Comparison of ENCODE assay signal across 11 mouse cellular contexts in genomic region chr6:88832663-88833062, GRCm38 (mm10). TPM values are rescaled to one million over a fixed set of nuclear protein-coding genes. Genes with fewer than 3 reads are reported as not detected.
DNase-seq lines count a peak whose midpoint lies in the region; ATAC-seq and TF ChIP-seq lines count a peak whose summit lies in the region.
"Had no signal": no experiment of that assay in that cellular context is flagged by ENCODE, and none has a peak within 500 bp of the region (broad histone marks: within the 10 kb centered on the region; RNA-seq: fewer than 3 reads in every experiment).

No protein-coding gene starts in this region.

- H3K9ac ChIP-seq in midbrain, embryonic 12.5 days (replicated peaks), result no peak overlapping the region
- H3K9ac ChIP-seq in midbrain, embryonic 15.5 days, result no peak overlapping the region
- H3K9ac ChIP-seq in forebrain, embryonic 12.5 days, result no peak overlapping the region

- intact Hi-C loops in gastrocnemius, adult 2 months (cut with DNase I), result no loop called here
- intact Hi-C loops in left cerebral cortex, postnatal 10 days (cut with DNase I), result no loop called here

- no peak for DNase-seq in gastrocnemius, adult 2 months
- DNase-seq in gastrocnemius, adult 8-10 months (ENCODE audit: low spot score in 2 of 2), result no peak
- DNase-seq in left cerebral cortex, postnatal 10 days (ENCODE audit: extremely low spot score in 1 of 2, low spot score in 2 of 2), result no peak
- no peak for DNase-seq in right cerebral cortex, postnatal 4 days
- DNase-seq: kidney, adult 18-20 months had no signal

- ATAC-seq in midbrain, embryonic 12.5 days (ENCODE audit: low FRiP score, low read depth), result 0 out of 2 replicates have a peak, but pooled peaks have one; percentile 42
- no peak for ATAC-seq in midbrain, embryonic 15.5 days (replicated peaks)
- 0 out of 2 replicates have a peak, but pooled peaks have one; percentile 39 for ATAC-seq in forebrain, embryonic 12.5 days (ENCODE audit: low FRiP score)
- ATAC-seq: activated CD4-positive, CD25-positive, alpha-beta regulatory T cell, adult 4 months had no signal

- H3K36me3 ChIP-seq in midbrain, embryonic 12.5 days, result peaks cover 23% of the 10 kb centered on the region
- peaks cover 5% of the 10 kb centered on the region for H3K36me3 ChIP-seq in midbrain, embryonic 15.5 days (replicated peaks)
- H3K36me3 ChIP-seq in forebrain, embryonic 12.5 days (replicated peaks), result peaks cover 17% of the 10 kb centered on the region
- peaks cover 23% of the 10 kb centered on the region; the same call in 1 of the 2 replicates for H3K36me3 ChIP-seq in macrophage (ENCODE audit: inconsistent target)

- H3K79me2 ChIP-seq in macrophage (ENCODE audit: inconsistent target), result no peaks in the 10 kb centered on the region

- H3K4me2 ChIP-seq in midbrain, embryonic 12.5 days (replicated peaks), result no peak overlapping the region
- H3K4me2 ChIP-seq in midbrain, embryonic 15.5 days, result no peak overlapping the region
- no peak overlapping the region for H3K4me2 ChIP-seq in forebrain, embryonic 12.5 days

- 0 out of 2 replicates have a peak overlapping the region, but pooled peaks have one; percentile 32 for H3K27ac ChIP-seq in gastrocnemius, adult 2 months
- H3K27ac ChIP-seq in midbrain, embryonic 12.5 days (replicated peaks), result no peak overlapping the region
- H3K27ac ChIP-seq in midbrain, embryonic 15.5 days, result no peak overlapping the region
- no peak overlapping the region for H3K27ac ChIP-seq in forebrain, embryonic 12.5 days
- H3K27ac ChIP-seq in macrophage, result 0 out of 2 replicates have a peak overlapping the region, but pooled peaks have one; percentile 5

- 75% methylated on average over 5 of the region's 5 CpGs for WGBS in midbrain, embryonic 12.5 days
- WGBS in midbrain, embryonic 15.5 days, result 65% methylated on average over 5 of the region's 5 CpGs
- 74% methylated on average over 5 of the region's 5 CpGs for WGBS in forebrain, embryonic 12.5 days
- WGBS in macrophage (ENCODE audit: missing documents), result 81% methylated on average over 5 of the region's 5 CpGs

- TF ChIP-seq CTCF in gastrocnemius, adult 2 months (IDR thresholded peaks at IDR 0.05), result no peak

- H3K27me3 ChIP-seq in midbrain, embryonic 12.5 days, result peaks cover 6% of the 10 kb centered on the region
- no peaks in the 10 kb centered on the region for H3K27me3 ChIP-seq in midbrain, embryonic 15.5 days (replicated peaks)
- no peaks in the 10 kb centered on the region for H3K27me3 ChIP-seq in forebrain, embryonic 12.5 days

- H3K4me3 ChIP-seq in gastrocnemius, adult 2 months, result no peak overlapping the region
- H3K4me3 ChIP-seq in midbrain, embryonic 12.5 days, result no peak overlapping the region
- no peak overlapping the region for H3K4me3 ChIP-seq in midbrain, embryonic 15.5 days
- no peak overlapping the region for H3K4me3 ChIP-seq in forebrain, embryonic 12.5 days (replicated peaks)
- no peak overlapping the region for H3K4me3 ChIP-seq in macrophage (ENCODE audit: inconsistent target)

- H3K9me3 ChIP-seq in midbrain, embryonic 12.5 days, result no peaks in the 10 kb centered on the region
- no peaks in the 10 kb centered on the region for H3K9me3 ChIP-seq in midbrain, embryonic 15.5 days
- H3K9me3 ChIP-seq in forebrain, embryonic 12.5 days, result no peaks in the 10 kb centered on the region
- H3K9me3 ChIP-seq: megakaryocyte, embryonic 14.5 days had no signal

- H3K4me1 ChIP-seq in midbrain, embryonic 12.5 days, result no peaks in the 10 kb centered on the region
- H3K4me1 ChIP-seq in midbrain, embryonic 15.5 days, result peaks cover 5% of the 10 kb centered on the region; the same call in 1 of the 2 replicates
- H3K4me1 ChIP-seq in forebrain, embryonic 12.5 days, result no peaks in the 10 kb centered on the region

RNA-seq across cellular contexts. Expression of gene Abtb1, which starts 9.1 kb away (rescaled TPM):
- 10 to 100 TPM; 16.9 to 22.7 TPM for total RNA-seq in gastrocnemius, adult 2 months (2021)
- total RNA-seq in gastrocnemius, adult 8-10 months (2022), result 10 to 100 TPM; 21.1 to 25.9 (median 22.0) TPM
- polyA plus RNA-seq in midbrain, embryonic 12.5 days (2016; fragmentation: Nextera tagmentation; extraction: Ambion mirVana), result 27.7 and 30.0 TPM in 2 replicates
- 40.4 and 42.5 TPM in 2 replicates for polyA plus RNA-seq in midbrain, embryonic 15.5 days (2015; fragmentation: Nextera tagmentation; extraction: Ambion mirVana)
- 23.0 and 23.5 TPM in 2 replicates for polyA plus RNA-seq in forebrain, embryonic 12.5 days (2016; fragmentation: Nextera tagmentation; extraction: Ambion mirVana)
- total RNA-seq in macrophage (2018; cell fraction: chromatin; rRNA removed), result 100 to 1,000 TPM in 5 of 26 experiments, 10 to 100 TPM in 21; 19.7 to 132 (median 61.4) TPM
- 10 to 100 TPM; 13.7 to 42.8 (median 24.3) TPM for total RNA-seq in macrophage (2018; cell fraction: cytosol; rRNA removed)
- 10 to 100 TPM; 19.0 to 90.2 (median 43.4) TPM for total RNA-seq in macrophage (2018; cell fraction: nucleus; rRNA removed)
- 16.1 to 46.0 TPM (median 26.7 TPM) in 3 replicates for polyA plus RNA-seq in macrophage (2018)
- 10 to 100 TPM; 31.2 to 31.3 TPM for total RNA-seq in left cerebral cortex, postnatal 10 days (2021)

RNA-seq across cellular contexts. Expression of gene Podxl2, which starts 42.2 kb away (rescaled TPM):
- total RNA-seq in gastrocnemius, adult 2 months (2021), result 10 to 100 TPM; 48.5 to 55.1 TPM
- total RNA-seq in gastrocnemius, adult 8-10 months (2022), result 10 to 100 TPM; 66.1 to 68.8 (median 66.9) TPM
- polyA plus RNA-seq in midbrain, embryonic 12.5 days (2016; fragmentation: Nextera tagmentation; extraction: Ambion mirVana), result 305 and 314 TPM in 2 replicates
- polyA plus RNA-seq in midbrain, embryonic 15.5 days (2015; fragmentation: Nextera tagmentation; extraction: Ambion mirVana), result 697 and 723 TPM in 2 replicates
- 248 and 258 TPM in 2 replicates for polyA plus RNA-seq in forebrain, embryonic 12.5 days (2016; fragmentation: Nextera tagmentation; extraction: Ambion mirVana)
- 1 to 10 TPM in 1 of 26 experiments, under 1 TPM in 1, not detected in 24; 0.57 to 2.8 TPM for total RNA-seq in macrophage (2018; cell fraction: chromatin; rRNA removed)
- total RNA-seq in macrophage (2018; cell fraction: cytosol; rRNA removed), result under 1 TPM in 3 of 26 experiments, not detected in 23; 0.10 to 0.32 (median 0.24) TPM
- under 1 TPM in 1 of 26 experiments, not detected in 25; 0.62 TPM for total RNA-seq in macrophage (2018; cell fraction: nucleus; rRNA removed)
- polyA plus RNA-seq in macrophage (2018), result 0.11 TPM in 1 of 3 replicates, not detected in the others
- 100 to 1,000 TPM; 291 to 304 TPM for total RNA-seq in left cerebral cortex, postnatal 10 days (2021)
- polyA plus RNA-seq: activated CD4-positive, CD25-positive, alpha-beta regulatory T cell, adult 4 months had no signal

Comparison
In these comparisons a context has a peak if more than half of its experiments do, and no peak if none do; other contexts are left out.
1. H3K27ac ChIP-seq: peak in gastrocnemius, adult 2 months (single experiment) and macrophage (single experiment); none in midbrain, embryonic 12.5 days (single experiment), midbrain, embryonic 15.5 days (single experiment) and forebrain, embryonic 12.5 days (single experiment).
2. RNA of gene Podxl2, which starts 42.2 kb away (polyA plus RNA-seq): 697 to 723 TPM in midbrain, embryonic 15.5 days, 305 to 314 TPM in midbrain, embryonic 12.5 days and 248 to 258 TPM in forebrain, embryonic 12.5 days; 0.11 TPM in macrophage; every median in the first group is over 100 times any median in the second.